8 mouse cellular contexts compared by ENCODE assay signal in genomic region chr7:141010593-141010992, GRCm38 (mm10). TPM values are rescaled to one million over a fixed set of nuclear protein-coding genes. Genes with fewer than 3 reads are reported as not detected.
A peak's percentile ranks its signal among the peaks of the same experiment; 100 is the strongest.
DNase-seq lines count a peak whose midpoint lies in the region; ATAC-seq and TF ChIP-seq lines count a peak whose summit lies in the region.

Ifitm3 (minus strand) TSS chr7:141010770.

- no peak within 1 kb of the TSS for H3K9ac ChIP-seq in forebrain, embryonic 14.5 days (ENCODE audit: low read length)
- H3K9ac ChIP-seq in limb, embryonic 12.5 days (replicated peaks) = peak within 1 kb of the TSS; percentile 67
- H3K9ac ChIP-seq in midbrain, embryonic 12.5 days (replicated peaks) = no peak within 1 kb of the TSS

- WGBS in forebrain, embryonic 14.5 days = 43% methylated on average over 10 of the region's 10 CpGs
- WGBS in limb, embryonic 12.5 days = 2% methylated on average over 10 of the region's 10 CpGs
- 32% methylated on average over 10 of the region's 10 CpGs for WGBS in midbrain, embryonic 12.5 days

- DNase-seq in adrenal gland, adult 2 months = peak; percentile 80
- peak; percentile 5 for DNase-seq in forebrain, embryonic 14.5 days (ENCODE audit: low spot score)
- peak; percentile 62 for DNase-seq in heart, postnatal 4 days
- DNase-seq in thymus, postnatal 4 days = peak; percentile 33
- no peak for DNase-seq in cerebellum, postnatal 4 days (ENCODE audit: low spot score in 2 of 2)

- no peaks in the 10 kb centered on the region for H3K27me3 ChIP-seq in E14TG2a.4 (ENCODE audit: insufficient read depth, low read length)
- no peaks in the 10 kb centered on the region for H3K27me3 ChIP-seq in forebrain, embryonic 14.5 days (replicated peaks; ENCODE audit: control insufficient read depth, insufficient read depth, low read length)
- no peaks in the 10 kb centered on the region for H3K27me3 ChIP-seq in limb, embryonic 12.5 days
- H3K27me3 ChIP-seq in midbrain, embryonic 12.5 days = peaks cover 11% of the 10 kb centered on the region

- peaks cover 69% of the 10 kb centered on the region for H3K4me1 ChIP-seq in E14TG2a.4 (replicated peaks; ENCODE audit: low read depth, low read length)
- no peaks in the 10 kb centered on the region for H3K4me1 ChIP-seq in forebrain, embryonic 14.5 days (ENCODE audit: control insufficient read depth, insufficient read depth, low read length)
- peaks cover 32% of the 10 kb centered on the region for H3K4me1 ChIP-seq in limb, embryonic 12.5 days (replicated peaks)
- H3K4me1 ChIP-seq in midbrain, embryonic 12.5 days = peaks cover 10% of the 10 kb centered on the region; the same call in 1 of the 2 replicates

- TF ChIP-seq CTCF in E14TG2a.4 (conservative IDR thresholded peaks at IDR 0.05; ENCODE audit: low read length) = no peak

- H3K36me3 ChIP-seq in E14TG2a.4 (ENCODE audit: insufficient read depth, low read length) = peaks cover 7% of the 10 kb centered on the region; the same call in 1 of the 2 replicates
- H3K36me3 ChIP-seq in forebrain, embryonic 14.5 days (ENCODE audit: control insufficient read depth, insufficient read depth, low read length) = no peaks in the 10 kb centered on the region
- no peaks in the 10 kb centered on the region for H3K36me3 ChIP-seq in limb, embryonic 12.5 days
- H3K36me3 ChIP-seq in midbrain, embryonic 12.5 days = no peaks in the 10 kb centered on the region

- H3K4me3 ChIP-seq in E14TG2a.4 (replicated peaks; ENCODE audit: low read length) = peak within 1 kb of the TSS; percentile 76
- H3K4me3 ChIP-seq in forebrain, embryonic 14.5 days (ENCODE audit: low read depth, low read length) = no peak within 1 kb of the TSS
- H3K4me3 ChIP-seq in limb, embryonic 12.5 days (replicated peaks) = peak within 1 kb of the TSS; percentile 44
- H3K4me3 ChIP-seq in midbrain, embryonic 12.5 days = no peak within 1 kb of the TSS

- peaks cover 30% of the 10 kb centered on the region for H3K9me3 ChIP-seq in E14TG2a.4 (ENCODE audit: low read length)
- H3K9me3 ChIP-seq in forebrain, embryonic 14.5 days (replicated peaks; ENCODE audit: control insufficient read depth, low read length) = no peaks in the 10 kb centered on the region
- H3K9me3 ChIP-seq in limb, embryonic 12.5 days = no peaks in the 10 kb centered on the region
- no peaks in the 10 kb centered on the region for H3K9me3 ChIP-seq in midbrain, embryonic 12.5 days

- peak within 1 kb of the TSS; percentile 3; the same call in 1 of the 2 replicates for H3K4me2 ChIP-seq in forebrain, embryonic 14.5 days (ENCODE audit: low read length)
- H3K4me2 ChIP-seq in limb, embryonic 12.5 days = peak within 1 kb of the TSS; percentile 64
- H3K4me2 ChIP-seq in midbrain, embryonic 12.5 days (replicated peaks) = 0 out of 2 replicates have a peak within 1 kb of the TSS, but pooled peaks have one; percentile 4

- no peak for ATAC-seq in forebrain, embryonic 14.5 days
- peak; percentile 64; the same call in 1 of the 2 replicates for ATAC-seq in limb, embryonic 12.5 days (ENCODE audit: insufficient number of reproducible peaks, insufficient read depth, low FRiP score, low TSS enrichment, low read depth)
- no peak for ATAC-seq in midbrain, embryonic 12.5 days (ENCODE audit: low FRiP score, low read depth)

- H3K27ac ChIP-seq in forebrain, embryonic 14.5 days (ENCODE audit: low read depth, low read length) = no peak within 1 kb of the TSS
- peak within 1 kb of the TSS; percentile 84 for H3K27ac ChIP-seq in limb, embryonic 12.5 days
- H3K27ac ChIP-seq in midbrain, embryonic 12.5 days (replicated peaks) = no peak within 1 kb of the TSS

RNA-seq across cellular contexts. Expression of gene Ifitm3, which starts in this region (rescaled TPM):
- 100 to 1,000 TPM; 102 to 148 TPM for total RNA-seq in adrenal gland, adult 2 months (2021)
- polyA plus RNA-seq in adrenal gland, adult 2 months (2012; rRNA removed) = 140 and 146 TPM in 2 replicates
- 24.7 and 29.7 TPM in 2 replicates for polyA plus RNA-seq in forebrain, embryonic 14.5 days (2014; fragmentation: Nextera tagmentation; extraction: Ambion mirVana)
- 10 to 100 TPM; 79.3 to 83.8 TPM for total RNA-seq in heart, postnatal 4 days (2021)
- polyA plus RNA-seq in limb, embryonic 12.5 days (2016; fragmentation: Nextera tagmentation; extraction: Ambion mirVana) = 56.5 and 68.6 TPM in 2 replicates
- polyA plus RNA-seq in midbrain, embryonic 12.5 days (2016; fragmentation: Nextera tagmentation; extraction: Ambion mirVana) = 16.2 and 17.9 TPM in 2 replicates

Comparison
In these comparisons a context has a peak if more than half of its experiments do, and no peak if none do; other contexts are left out.
1. H3K4me3 ChIP-seq: peak in E14TG2a.4 (single experiment) and limb, embryonic 12.5 days (single experiment); none in forebrain, embryonic 14.5 days (single experiment) and midbrain, embryonic 12.5 days (single experiment).
2. DNase-seq: peak in adrenal gland, adult 2 months (single experiment), forebrain, embryonic 14.5 days (single experiment), heart, postnatal 4 days (single experiment) and thymus, postnatal 4 days (single experiment); none in cerebellum, postnatal 4 days (0 of 2).
3. H3K4me2 ChIP-seq: peak in every context shown above with its lines; median percentile 64 in limb, embryonic 12.5 days; 4 in midbrain, embryonic 12.5 days; 3 in forebrain, embryonic 14.5 days.